Mouse (Mus musculus): ENCODE data around the gene Zdhhc21. TPM values are rescaled to one million over a fixed set of nuclear protein-coding genes. Genes with fewer than 3 reads are reported as not detected.
A peak's percentile ranks its signal among the peaks of the same experiment; 100 is the strongest.

Zdhhc21 gene
- 9.9 and 11.3 TPM in 2 replicates for polyA plus RNA-seq (2014; fragmentation: Nextera tagmentation; extraction: Ambion mirVana)

DNA sequence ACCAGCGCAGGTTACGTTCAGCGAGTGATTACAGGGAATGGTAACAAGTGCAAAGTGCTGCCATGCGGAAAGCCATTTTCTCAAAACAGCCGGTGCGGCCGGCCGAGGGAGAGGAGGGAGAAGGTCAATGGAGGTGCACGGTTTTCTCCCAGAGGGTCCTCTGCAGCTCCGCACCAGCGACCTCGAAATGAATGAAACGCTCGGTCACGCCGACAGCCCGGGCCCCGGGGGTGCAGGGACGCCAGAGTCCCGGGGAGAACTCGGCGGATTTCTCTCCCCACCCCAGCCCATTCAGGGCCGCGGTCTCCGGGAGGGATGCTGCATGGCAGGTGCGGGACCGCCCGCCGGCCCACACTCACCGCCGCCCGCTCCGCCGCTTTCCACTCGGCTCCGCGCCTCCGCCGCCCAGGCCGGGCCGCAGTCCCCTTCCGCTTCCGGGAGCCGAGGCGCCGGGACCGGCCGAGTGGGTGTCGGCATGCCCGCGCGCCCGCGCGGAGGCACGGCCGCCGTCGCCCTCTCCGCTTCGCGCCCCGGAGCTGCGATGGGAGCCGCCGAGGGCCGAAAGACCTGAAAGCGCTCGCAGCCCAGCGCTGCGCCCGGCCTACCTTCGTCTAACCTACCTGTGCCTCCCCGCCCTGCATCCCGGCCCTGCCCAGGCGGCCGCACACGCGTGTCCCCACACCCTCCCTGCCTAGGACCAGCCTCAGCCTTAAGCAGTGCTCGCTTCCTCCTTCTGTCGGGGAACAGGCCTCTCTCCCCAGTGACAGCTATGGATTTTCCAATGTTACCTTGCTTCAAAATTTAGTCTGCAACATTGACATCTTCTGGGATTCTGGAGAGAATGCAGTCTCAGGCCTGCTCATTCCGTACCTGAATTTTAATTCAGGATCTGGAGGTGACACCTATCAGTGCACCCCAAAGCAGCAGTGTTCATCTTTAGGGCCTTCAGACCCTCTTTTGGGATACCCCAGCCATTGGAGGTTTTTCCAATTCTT is at the start of gene Zdhhc21:
Gene Zdhhc21, minus strand, starts transcription at position 828 of the 995 bp plus-strand sequence.
- Histone ChIP-seq H3K9ac (ENCODE audit: low read depth, low read length) (peak within 1 kb of the TSS; percentile 95), H3K27me3 (ENCODE audit: control insufficient read depth, insufficient read depth, low read length) (no peaks in the 10 kb centered on the region), H3K36me3 (ENCODE audit: control insufficient read depth, insufficient read depth, low read length) (no peaks in the 10 kb centered on the region; the same call in 1 of the 2 replicates), H3K4me3 (ENCODE audit: low read depth, low read length) (peak within 1 kb of the TSS; percentile 92), H3K9me3 (replicated peaks; ENCODE audit: control insufficient read depth, low read length) (no peaks in the 10 kb centered on the region), H3K4me1 (ENCODE audit: control insufficient read depth, insufficient read depth, low read length) (0 out of 2 replicates have a peak, but pooled peaks cover 4% of the 10 kb centered on the region), H3K4me2 (peak within 1 kb of the TSS; percentile 89), H3K27ac (ENCODE audit: low read depth, low read length) (peak within 1 kb of the TSS; percentile 82)
- ATAC-seq (replicated peaks; ENCODE audit: insufficient number of reproducible peaks, low FRiP score, low TSS enrichment), result peak; percentile 84
- WGBS (ENCODE audit: insufficient replicate concordance), result under 1% methylated on average over 81 of the region's 82 CpGs

DNA sequence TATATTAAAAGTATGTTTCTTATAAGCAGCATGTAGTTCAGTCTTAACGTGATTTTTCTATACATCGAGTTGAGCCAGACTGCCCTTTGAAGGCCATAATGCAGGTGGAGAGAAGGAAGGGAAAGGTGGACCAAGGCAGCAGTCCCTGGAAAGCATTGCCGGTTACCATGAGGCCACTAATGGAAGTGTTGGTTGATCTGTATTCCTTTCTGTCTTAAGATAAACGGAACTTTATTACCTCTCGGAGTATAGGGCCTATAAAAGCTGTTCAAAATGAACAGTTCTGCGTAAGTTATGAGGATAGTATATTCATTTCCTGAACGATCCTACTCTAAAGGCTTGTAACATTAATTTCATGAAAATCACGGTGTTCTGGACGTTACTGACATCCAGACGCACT is 35.5 kb upstream of the Zdhhc21 start:
- H3K27me3 ChIP-seq (ENCODE audit: control insufficient read depth, insufficient read depth, low read length), result no peaks in the 10 kb centered on the region
- 87% methylated on average over 10 of the region's 10 CpGs for WGBS (ENCODE audit: insufficient replicate concordance)

DNA sequence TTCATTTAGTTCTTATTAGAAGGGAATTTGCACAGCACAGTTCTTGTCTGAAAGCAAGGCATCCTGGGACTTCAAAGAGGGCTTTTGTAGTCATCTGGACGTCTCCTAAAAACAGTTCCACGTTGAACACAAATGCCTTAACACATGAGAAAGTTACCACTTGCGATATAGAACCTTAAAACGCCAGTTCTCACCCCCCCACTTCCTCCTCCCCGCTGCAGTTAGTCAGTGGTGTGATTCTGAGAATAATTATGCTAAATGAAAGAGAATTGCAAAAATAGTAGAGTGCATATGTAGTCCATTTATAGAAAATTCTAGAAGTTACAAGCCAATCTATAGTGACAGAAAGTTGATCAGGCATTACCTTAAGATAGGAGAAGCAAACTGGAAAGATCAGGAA is 32.5 kb upstream of the Zdhhc21 start:
- H3K9ac ChIP-seq (ENCODE audit: low read depth, low read length), result no peak overlapping the region
- H3K4me1 ChIP-seq (ENCODE audit: control insufficient read depth, insufficient read depth, low read length), result no peaks in the 10 kb centered on the region
- no peaks in the 10 kb centered on the region for H3K27me3 ChIP-seq (ENCODE audit: control insufficient read depth, insufficient read depth, low read length)
- no peak overlapping the region for H3K27ac ChIP-seq (ENCODE audit: low read depth, low read length)
- H3K36me3 ChIP-seq (ENCODE audit: control insufficient read depth, insufficient read depth, low read length), result no peaks in the 10 kb centered on the region
- H3K4me2 ChIP-seq, result no peak overlapping the region
- H3K4me3 ChIP-seq (ENCODE audit: low read depth, low read length), result no peak overlapping the region
- no peaks in the 10 kb centered on the region for H3K9me3 ChIP-seq (replicated peaks; ENCODE audit: control insufficient read depth, low read length)
- ATAC-seq (replicated peaks; ENCODE audit: insufficient number of reproducible peaks, low FRiP score, low TSS enrichment), result no peak
- WGBS (ENCODE audit: insufficient replicate concordance), result 81% methylated on average over 5 of the region's 5 CpGs

More for the DNA sequence above, 35.5 kb upstream of the Zdhhc21 start:
- Histone ChIP-seq H3K9me3 (replicated peaks; ENCODE audit: control insufficient read depth, low read length) (no peaks in the 10 kb centered on the region), H3K4me2 (no peak overlapping the region), H3K4me1 (ENCODE audit: control insufficient read depth, insufficient read depth, low read length) (no peaks in the 10 kb centered on the region), H3K36me3 (ENCODE audit: control insufficient read depth, insufficient read depth, low read length) (peaks cover 2% of the 10 kb centered on the region; the same call in 1 of the 2 replicates), H3K9ac (ENCODE audit: low read depth, low read length) (no peak overlapping the region), H3K27ac (ENCODE audit: low read depth, low read length) (no peak overlapping the region), H3K4me3 (ENCODE audit: low read depth, low read length) (no peak overlapping the region)
- no peak for ATAC-seq (replicated peaks; ENCODE audit: insufficient number of reproducible peaks, low FRiP score, low TSS enrichment)

DNA sequence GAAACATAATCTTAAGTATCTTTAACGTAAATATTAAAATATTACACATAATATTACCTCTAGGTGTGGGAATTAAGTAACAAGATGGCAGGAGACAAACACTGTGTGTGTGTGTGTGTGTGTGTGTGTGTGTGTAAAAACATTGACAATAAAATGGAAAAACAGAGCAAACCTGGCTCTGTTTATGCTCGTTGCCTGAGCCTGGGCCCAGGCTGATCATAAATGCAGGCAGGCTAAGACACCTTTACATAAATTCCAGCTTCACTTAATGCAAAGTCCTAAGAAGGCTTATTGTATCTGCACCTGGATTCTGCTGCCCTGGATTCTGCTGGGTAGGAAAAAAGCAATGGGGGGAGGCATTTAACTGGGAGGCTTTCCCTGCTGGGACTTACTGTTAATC is 31.8 kb upstream of the Zdhhc21 start:
- H3K4me2 ChIP-seq, result no peak overlapping the region
- H3K4me1 ChIP-seq (ENCODE audit: control insufficient read depth, insufficient read depth, low read length), result no peaks in the 10 kb centered on the region
- no peaks in the 10 kb centered on the region for H3K36me3 ChIP-seq (ENCODE audit: control insufficient read depth, insufficient read depth, low read length)
- H3K9me3 ChIP-seq (replicated peaks; ENCODE audit: control insufficient read depth, low read length), result no peaks in the 10 kb centered on the region
- no peak for ATAC-seq (replicated peaks; ENCODE audit: insufficient number of reproducible peaks, low FRiP score, low TSS enrichment)
- 87% methylated on average over 2 of the region's 2 CpGs for WGBS (ENCODE audit: insufficient replicate concordance)
- H3K27me3 ChIP-seq (ENCODE audit: control insufficient read depth, insufficient read depth, low read length), result no peaks in the 10 kb centered on the region
- H3K4me3 ChIP-seq (ENCODE audit: low read depth, low read length), result no peak overlapping the region
- no peak overlapping the region for H3K9ac ChIP-seq (ENCODE audit: low read depth, low read length)
- no peak overlapping the region for H3K27ac ChIP-seq (ENCODE audit: low read depth, low read length)

DNA sequence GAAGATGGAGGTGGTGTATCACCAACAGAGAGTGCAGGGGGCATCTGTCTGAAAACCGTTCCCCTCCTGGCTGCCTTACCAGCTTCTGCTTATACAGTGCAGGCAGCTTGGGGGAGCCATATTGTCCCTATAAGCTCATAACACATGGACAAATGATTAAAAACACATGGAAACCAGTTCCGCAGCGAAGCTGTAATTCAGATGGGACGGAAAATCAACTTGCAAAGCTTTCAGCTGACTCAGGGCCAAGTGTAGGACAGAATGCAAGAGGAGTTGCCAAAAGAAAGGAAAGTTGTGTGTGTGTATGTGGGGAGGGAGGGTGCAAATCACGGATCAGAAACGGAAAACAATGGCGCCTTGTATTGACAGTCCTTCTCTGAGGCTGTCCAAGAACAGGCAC is 31.3 kb upstream of the Zdhhc21 start:
- ATAC-seq (replicated peaks; ENCODE audit: insufficient number of reproducible peaks, low FRiP score, low TSS enrichment), result no peak
- WGBS (ENCODE audit: insufficient replicate concordance), result 72% methylated on average over 7 of the region's 7 CpGs
- no peaks in the 10 kb centered on the region for H3K36me3 ChIP-seq (ENCODE audit: control insufficient read depth, insufficient read depth, low read length)
- no peaks in the 10 kb centered on the region for H3K27me3 ChIP-seq (ENCODE audit: control insufficient read depth, insufficient read depth, low read length)
- no peak overlapping the region for H3K4me3 ChIP-seq (ENCODE audit: low read depth, low read length)
- H3K9me3 ChIP-seq (replicated peaks; ENCODE audit: control insufficient read depth, low read length), result no peaks in the 10 kb centered on the region
- H3K4me1 ChIP-seq (ENCODE audit: control insufficient read depth, insufficient read depth, low read length), result no peaks in the 10 kb centered on the region
- no peak overlapping the region for H3K4me2 ChIP-seq
- H3K27ac ChIP-seq (ENCODE audit: low read depth, low read length), result no peak overlapping the region
- no peak overlapping the region for H3K9ac ChIP-seq (ENCODE audit: low read depth, low read length)

DNA sequence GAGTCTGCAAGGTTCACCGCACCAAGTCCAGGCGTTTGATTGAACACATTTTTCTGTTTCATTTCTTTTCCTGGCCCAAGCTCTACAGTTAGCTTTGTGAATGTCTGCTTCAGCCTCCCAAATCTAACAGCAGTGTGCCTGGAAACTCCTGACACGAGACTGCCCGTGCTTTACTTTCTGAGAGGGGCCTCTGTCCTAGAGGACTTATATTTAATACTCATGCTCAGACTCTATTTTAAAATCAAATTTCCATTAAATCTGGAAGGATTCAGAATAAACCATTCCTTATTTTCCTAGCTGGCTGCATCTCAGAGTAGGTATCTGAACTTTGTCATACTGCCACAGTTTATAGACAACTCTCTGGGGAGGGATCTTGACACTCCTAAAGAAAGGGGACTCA is 30.8 kb upstream of the Zdhhc21 start:
- Histone ChIP-seq H3K4me1 (ENCODE audit: control insufficient read depth, insufficient read depth, low read length) (no peaks in the 10 kb centered on the region), H3K4me2 (no peak overlapping the region), H3K27ac (ENCODE audit: low read depth, low read length) (no peak overlapping the region), H3K9me3 (replicated peaks; ENCODE audit: control insufficient read depth, low read length) (no peaks in the 10 kb centered on the region), H3K27me3 (ENCODE audit: control insufficient read depth, insufficient read depth, low read length) (no peaks in the 10 kb centered on the region), H3K4me3 (ENCODE audit: low read depth, low read length) (no peak overlapping the region), H3K36me3 (ENCODE audit: control insufficient read depth, insufficient read depth, low read length) (no peaks in the 10 kb centered on the region), H3K9ac (ENCODE audit: low read depth, low read length) (no peak overlapping the region)
- ATAC-seq (replicated peaks; ENCODE audit: insufficient number of reproducible peaks, low FRiP score, low TSS enrichment), result no peak
- 75% methylated on average over 4 of the region's 4 CpGs for WGBS (ENCODE audit: insufficient replicate concordance)

DNA sequence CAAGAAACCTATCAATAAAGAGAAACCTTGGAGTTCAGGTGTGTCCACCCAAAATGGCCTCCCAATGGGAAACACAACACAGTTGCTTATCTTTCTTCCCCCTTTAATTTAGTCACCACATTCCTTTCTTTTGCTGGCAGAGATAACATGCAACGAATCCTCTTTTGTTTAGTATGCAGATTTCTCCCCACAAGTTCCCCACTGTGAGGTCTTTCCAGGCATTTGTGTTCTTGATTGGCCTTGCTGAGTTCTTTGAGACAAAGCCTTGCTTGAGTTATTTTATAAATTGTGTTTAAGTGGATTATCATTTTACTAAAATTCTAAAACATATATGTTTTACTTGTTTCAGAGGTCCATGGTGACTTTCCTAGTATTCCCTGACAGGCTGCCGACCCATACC is 26.4 kb upstream of the Zdhhc21 start:
- Histone ChIP-seq H3K4me1 (ENCODE audit: control insufficient read depth, insufficient read depth, low read length) (no peaks in the 10 kb centered on the region), H3K9ac (ENCODE audit: low read depth, low read length) (no peak overlapping the region), H3K4me3 (ENCODE audit: low read depth, low read length) (no peak overlapping the region), H3K27me3 (ENCODE audit: control insufficient read depth, insufficient read depth, low read length) (no peaks in the 10 kb centered on the region), H3K4me2 (no peak overlapping the region), H3K27ac (ENCODE audit: low read depth, low read length) (no peak overlapping the region), H3K9me3 (replicated peaks; ENCODE audit: control insufficient read depth, low read length) (no peaks in the 10 kb centered on the region), H3K36me3 (ENCODE audit: control insufficient read depth, insufficient read depth, low read length) (no peaks in the 10 kb centered on the region)
- no peak for ATAC-seq (replicated peaks; ENCODE audit: insufficient number of reproducible peaks, low FRiP score, low TSS enrichment)
- 54% methylated on average over 2 of the region's 2 CpGs for WGBS (ENCODE audit: insufficient replicate concordance)

DNA sequence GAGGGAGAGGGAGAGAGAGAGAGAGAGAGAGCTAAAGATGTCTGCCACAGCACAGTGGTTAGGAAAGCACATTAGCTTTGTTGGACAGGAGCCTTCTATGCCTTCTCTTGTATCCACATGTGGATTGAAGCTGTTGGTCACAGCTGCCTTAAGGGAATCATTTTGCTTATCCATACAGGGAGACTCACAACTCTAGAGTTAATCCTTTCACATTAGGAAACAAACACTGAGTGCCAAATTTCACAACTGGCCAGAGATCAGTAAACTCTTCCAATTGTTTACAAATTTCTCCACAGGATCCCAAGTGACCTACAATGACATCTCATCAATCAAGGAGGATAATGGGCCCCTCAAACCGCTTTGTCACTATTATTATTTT is 25.8 kb upstream of the Zdhhc21 start:
- Histone ChIP-seq H3K27ac (ENCODE audit: low read depth, low read length) (no peak overlapping the region), H3K9me3 (replicated peaks; ENCODE audit: control insufficient read depth, low read length) (no peaks in the 10 kb centered on the region), H3K36me3 (ENCODE audit: control insufficient read depth, insufficient read depth, low read length) (no peaks in the 10 kb centered on the region), H3K9ac (ENCODE audit: low read depth, low read length) (no peak overlapping the region), H3K4me1 (ENCODE audit: control insufficient read depth, insufficient read depth, low read length) (no peaks in the 10 kb centered on the region), H3K4me2 (no peak overlapping the region), H3K4me3 (ENCODE audit: low read depth, low read length) (no peak overlapping the region), H3K27me3 (ENCODE audit: control insufficient read depth, insufficient read depth, low read length) (no peaks in the 10 kb centered on the region)
- no peak for ATAC-seq (replicated peaks; ENCODE audit: insufficient number of reproducible peaks, low FRiP score, low TSS enrichment)
- 37% methylated on average over 1 of the region's 1 CpGs for WGBS (ENCODE audit: insufficient replicate concordance)
